Mouse (Mus musculus) urinary bladder, postnatal 4 days (tissue): Measurements from ENCODE around the gene Cachd1.

Experiments used
- DNase-seq, 2 experiments: peaks; one replicate each; pipeline ENCODE4 v3.0.0; 2021 to 2022; ENCODE audit warnings: low spot score in 2 of 2

Cachd1 gene

GRCm38 (mm10) chr4:100922816-100923554 is 146.5 kb downstream of the Cachd1 start:
- DNase-seq, result no peak

GRCm38 (mm10) chr4:100923598-100923997 is 147.1 kb downstream of the Cachd1 start:
- DNase-seq, result no peak

DNA sequence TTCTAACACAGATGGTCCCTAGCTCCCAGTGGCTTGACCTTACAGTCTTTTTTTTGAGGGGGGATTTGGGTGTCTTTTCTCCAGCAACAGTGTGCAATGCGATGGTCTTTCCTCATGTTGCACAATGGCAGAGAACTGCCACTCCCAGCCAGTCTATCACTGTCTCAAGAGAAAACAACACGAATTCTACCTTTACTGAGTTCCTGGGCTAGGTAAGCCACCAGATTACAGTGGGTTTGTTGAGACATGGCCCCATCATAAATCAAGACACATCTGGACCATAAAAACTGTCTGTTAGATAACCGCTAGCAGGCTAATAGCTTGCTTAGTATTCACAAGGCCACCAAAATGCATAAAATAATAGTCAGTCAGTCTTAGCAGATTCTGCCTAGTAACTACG is 147.8 kb downstream of the Cachd1 start:
- DNase-seq, result no peak

DNA sequence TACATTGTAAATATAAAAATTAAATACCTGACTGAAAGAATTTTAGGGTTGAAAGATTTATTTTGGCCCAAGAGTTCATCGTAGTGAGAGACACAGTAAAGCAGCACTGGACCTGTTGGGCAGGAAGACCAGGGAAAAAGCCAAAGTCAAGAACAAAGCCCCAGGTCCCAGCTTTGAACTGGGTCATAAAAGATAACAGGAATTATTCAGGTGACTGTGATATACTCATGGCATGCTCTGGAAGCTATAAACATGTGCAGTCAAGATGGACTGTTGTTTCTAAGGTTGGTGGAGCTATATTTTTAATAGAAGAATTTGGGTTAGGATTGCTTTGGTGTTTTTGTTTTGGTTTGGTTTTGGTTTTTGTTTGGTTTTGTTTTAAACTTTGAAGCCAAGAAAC is 148.7 kb downstream of the Cachd1 start:
- DNase-seq, result no peak

GRCm38 (mm10) chr4:100926608-100927007 is 150.1 kb downstream of the Cachd1 start:
- no peak for DNase-seq

DNA sequence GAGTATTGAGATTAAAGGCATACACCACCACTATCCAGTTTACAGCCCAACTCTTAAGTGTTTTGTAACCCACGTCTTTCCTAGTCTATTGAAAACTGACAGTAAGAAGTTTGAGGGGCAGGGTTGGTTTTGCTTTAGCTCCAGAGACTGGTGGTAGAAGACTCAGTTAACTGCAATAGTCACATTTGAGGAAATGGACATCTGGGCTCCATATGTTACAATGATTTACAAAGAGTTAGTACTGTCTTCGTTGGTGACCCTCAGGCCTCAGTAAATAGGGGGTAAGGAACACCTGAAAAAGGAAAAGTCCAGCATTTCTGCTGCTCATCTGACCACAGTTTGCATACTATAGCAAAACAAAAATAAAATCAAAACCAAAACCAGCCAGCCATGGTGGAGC is 150.6 kb downstream of the Cachd1 start:
- no peak for DNase-seq

- peak in 1 of 2 experiments; percentile 8 for DNase-seq
These were observed 167.2 kb downstream of the Cachd1 start for GRCm38 (mm10) chr4:100943689-100944088.

- no peak for DNase-seq
These were observed 167.8 kb downstream of the Cachd1 start for GRCm38 (mm10) chr4:100944276-100944675.

- DNase-seq, result no peak
These were observed 168.9 kb downstream of the Cachd1 start for GRCm38 (mm10) chr4:100945171-100945899.

GRCm38 (mm10) chr4:100948494-100949425 is 172.3 kb downstream of the Cachd1 start:
- DNase-seq, result peak in 1 of 2 experiments; percentile 62

- DNase-seq, result no peak
These were observed 173.8 kb downstream of the Cachd1 start for GRCm38 (mm10) chr4:100950316-100950715.

- DNase-seq, result peak in 1 of 2 experiments; percentile 51
These were observed 175.4 kb downstream of the Cachd1 start for GRCm38 (mm10) chr4:100951876-100952275.

DNA sequence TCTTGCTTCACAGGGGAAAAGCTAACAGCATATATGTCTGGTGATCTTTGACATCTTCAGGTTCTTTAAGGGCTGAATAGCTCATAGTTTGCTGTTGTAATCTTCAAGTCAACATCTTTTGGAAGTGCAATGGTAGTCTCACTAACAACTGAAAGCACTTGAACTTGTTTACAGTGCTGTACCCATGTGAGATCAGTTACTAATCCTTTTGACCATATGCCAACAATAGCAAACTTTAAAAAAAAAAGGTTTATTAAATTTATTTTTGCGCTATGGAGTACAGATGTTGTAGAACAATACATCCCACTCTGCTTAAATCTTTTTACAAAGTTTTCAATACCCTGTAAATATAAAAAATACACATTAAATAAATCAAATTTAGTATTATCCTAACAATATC is 186.9 kb downstream of the Cachd1 start:
- no peak for DNase-seq

- no peak for DNase-seq
These were observed 187.3 kb downstream of the Cachd1 start for GRCm38 (mm10) chr4:100963796-100964195.

- no peak for DNase-seq
These were observed 191.4 kb downstream of the Cachd1 start for GRCm38 (mm10) chr4:100967703-100968392.

GRCm38 (mm10) chr4:100973641-100974454 is 197.4 kb downstream of the Cachd1 start:
- no peak for DNase-seq

- DNase-seq, result no peak
These were observed 198.1 kb downstream of the Cachd1 start for GRCm38 (mm10) chr4:100974455-100975035.

DNA sequence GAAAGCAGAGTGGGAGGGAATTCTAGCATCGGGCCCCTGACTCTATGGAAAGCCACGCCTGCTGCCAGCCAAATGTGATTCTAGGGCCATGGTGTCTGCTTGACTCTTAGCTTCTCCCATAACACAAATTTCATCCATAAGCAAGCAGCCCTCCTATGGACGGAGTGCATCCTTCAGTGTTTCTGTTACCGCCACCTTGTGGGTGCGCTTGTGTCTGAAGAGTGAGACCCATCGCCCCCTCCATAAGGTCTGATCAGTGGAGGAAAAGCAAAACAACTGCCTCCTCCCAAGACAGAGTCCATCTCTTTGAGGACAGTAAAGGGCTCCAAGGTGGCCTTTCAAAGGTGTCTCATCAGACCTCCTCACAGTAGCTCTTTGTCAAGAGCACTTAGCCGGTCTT is 201.0 kb downstream of the Cachd1 start:
- DNase-seq, result no peak

DNA sequence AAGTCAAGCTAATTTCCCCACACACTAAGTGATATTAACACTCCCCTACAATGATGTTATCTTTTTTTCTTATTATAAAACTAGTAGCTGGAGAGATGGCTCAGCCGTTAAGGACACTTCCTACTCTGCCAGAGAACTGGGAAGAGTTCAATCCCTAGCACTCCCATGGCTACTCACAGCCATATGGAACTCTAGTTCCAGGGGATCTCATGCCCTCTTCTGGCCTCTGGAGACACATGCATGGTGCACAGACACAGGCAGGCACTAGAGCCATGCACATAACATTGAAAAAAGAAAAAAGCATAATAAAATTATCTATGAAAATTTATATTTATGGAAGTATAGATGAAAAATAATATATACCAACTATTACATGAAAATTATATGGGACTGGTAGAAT is 210.7 kb downstream of the Cachd1 start:
- no peak for DNase-seq

- peak in 1 of 2 experiments; percentile 53 for DNase-seq
These were observed 211.8 kb downstream of the Cachd1 start for GRCm38 (mm10) chr4:100988231-100988799.
